Mouse (Mus musculus): ENCODE data around the gene Fggy. TPM values are rescaled to one million over a fixed set of nuclear protein-coding genes. Genes with fewer than 3 reads are reported as not detected.
A peak's percentile ranks its signal among the peaks of the same experiment; 100 is the strongest.

Gene Fggy
- total RNA-seq, 2 experiments from 2014 or later, result 9.3 to 11.0 TPM

GRCm38 (mm10) chr4:95590878-95591277, 33.6 kb downstream of the Fggy start:
- DNase-seq, result no peak

GRCm38 (mm10) chr4:95597208-95597607, 39.9 kb downstream of the Fggy start:
- no peak for DNase-seq

- no peak for DNase-seq
Observed at GRCm38 (mm10) chr4:95601776-95602175, 44.5 kb downstream of the Fggy start.

- DNase-seq, result no peak
Observed at GRCm38 (mm10) chr4:95603254-95603653, 45.9 kb downstream of the Fggy start.

- DNase-seq, result no peak
Observed at GRCm38 (mm10) chr4:95610663-95611062, 53.4 kb downstream of the Fggy start.

- DNase-seq, result peak; percentile 9
Observed at GRCm38 (mm10) chr4:95611390-95611789, 54.1 kb downstream of the Fggy start.

GRCm38 (mm10) chr4:95621046-95621445, 63.7 kb downstream of the Fggy start:
- DNase-seq, result no peak

- DNase-seq, result no peak
Observed at GRCm38 (mm10) chr4:95624696-95625095, 67.4 kb downstream of the Fggy start.

- DNase-seq, result no peak
Observed at GRCm38 (mm10) chr4:95625651-95626050, 68.3 kb downstream of the Fggy start.

GRCm38 (mm10) chr4:95626186-95626585, 68.9 kb downstream of the Fggy start:
- no peak for DNase-seq

- no peak for DNase-seq
Observed at GRCm38 (mm10) chr4:95634903-95635302, 77.6 kb downstream of the Fggy start.

- DNase-seq, result peak; percentile 75
Observed at GRCm38 (mm10) chr4:95636937-95637749, 79.8 kb downstream of the Fggy start.

- no peak for DNase-seq
Observed at GRCm38 (mm10) chr4:95638063-95638462, 80.8 kb downstream of the Fggy start.

- no peak for DNase-seq
Observed at GRCm38 (mm10) chr4:95640831-95641230, 83.5 kb downstream of the Fggy start.

GRCm38 (mm10) chr4:95644048-95644447, 86.7 kb downstream of the Fggy start:
- no peak for DNase-seq

- DNase-seq, result no peak
Observed at GRCm38 (mm10) chr4:95648801-95649551, 91.7 kb downstream of the Fggy start.

GRCm38 (mm10) chr4:95649552-95649905, 92.2 kb downstream of the Fggy start:
- no peak for DNase-seq

GRCm38 (mm10) chr4:95649980-95650379, 92.7 kb downstream of the Fggy start:
- no peak for DNase-seq

- DNase-seq, result no peak
Observed at GRCm38 (mm10) chr4:95652044-95652443, 94.7 kb downstream of the Fggy start.

- no peak for DNase-seq
Observed at GRCm38 (mm10) chr4:95653296-95653912, 96.1 kb downstream of the Fggy start.

- DNase-seq, result no peak
Observed at GRCm38 (mm10) chr4:95653913-95654301, 96.6 kb downstream of the Fggy start.

GRCm38 (mm10) chr4:95659024-95659423, 101.7 kb downstream of the Fggy start:
- DNase-seq, result no peak

- DNase-seq, result no peak
Observed at GRCm38 (mm10) chr4:95663596-95663995, 106.3 kb downstream of the Fggy start.

Measured in gastrocnemius, postnatal 10 days (tissue).